Mouse (Mus musculus): ENCODE data around the gene Fzr1. TPM values are rescaled to one million over a fixed set of nuclear protein-coding genes. Genes with fewer than 3 reads are reported as not detected.

Gene Fzr1
- polyA plus RNA-seq, 2 experiments from 2014 or later = 12.3 to 16.4 TPM

DNA sequence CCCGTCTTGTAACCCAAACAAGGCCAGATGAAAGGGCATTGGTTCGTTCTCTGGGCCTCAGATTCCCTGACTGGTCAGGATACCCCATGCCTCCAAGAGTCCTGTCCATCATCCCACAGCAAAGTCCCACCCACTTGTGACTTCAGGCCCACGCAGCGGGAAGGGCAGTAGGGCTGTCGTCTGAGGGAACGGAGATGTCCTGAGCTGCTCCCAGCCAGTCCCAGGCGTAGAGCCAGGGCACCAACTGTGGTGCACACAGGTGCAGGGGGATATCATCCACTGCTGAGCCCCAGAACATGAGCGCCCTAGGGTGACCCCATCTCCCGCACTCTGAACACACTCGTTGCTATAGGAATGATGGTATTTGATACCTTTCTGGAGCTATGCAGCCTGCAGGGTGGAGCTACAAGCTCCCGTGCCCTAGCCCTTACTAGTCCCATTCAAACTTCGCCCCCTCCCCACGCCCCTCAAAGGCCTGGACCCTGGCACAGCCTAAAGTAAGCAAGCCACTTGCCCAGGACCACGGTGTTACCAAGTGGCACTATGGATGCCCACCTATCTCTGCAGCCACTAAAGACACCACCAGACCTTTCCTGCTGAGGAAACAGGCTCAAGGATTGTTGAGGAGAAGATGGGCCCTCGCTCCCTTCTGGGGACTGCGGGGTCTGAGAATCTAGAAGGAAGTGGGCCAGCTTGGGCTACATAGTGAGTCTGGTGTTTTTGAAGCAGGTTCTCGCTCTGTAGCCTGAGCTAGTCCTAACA is 37.4 kb upstream of the Fzr1 start:
- no peak for ATAC-seq

DNA sequence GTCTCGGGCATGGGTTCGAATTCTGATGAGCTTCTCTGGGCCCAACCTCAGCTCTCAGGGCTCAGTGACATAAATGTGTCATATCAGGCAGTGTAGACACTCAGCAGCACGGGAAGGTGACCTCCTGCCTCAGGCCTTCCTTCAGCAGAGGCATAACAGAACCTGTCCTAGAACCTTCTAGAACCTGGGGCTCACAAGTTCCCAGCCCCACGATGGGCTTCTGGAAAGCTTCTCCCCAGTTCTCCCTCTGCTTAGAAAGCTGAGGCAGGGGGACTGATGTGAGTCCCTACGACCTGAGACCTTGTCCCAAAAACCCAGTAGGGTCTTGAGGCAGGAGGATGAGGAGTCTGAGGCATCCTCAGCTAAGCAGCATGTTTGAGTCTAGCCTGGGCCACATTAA is 36.8 kb upstream of the Fzr1 start:
- no peak for ATAC-seq

DNA sequence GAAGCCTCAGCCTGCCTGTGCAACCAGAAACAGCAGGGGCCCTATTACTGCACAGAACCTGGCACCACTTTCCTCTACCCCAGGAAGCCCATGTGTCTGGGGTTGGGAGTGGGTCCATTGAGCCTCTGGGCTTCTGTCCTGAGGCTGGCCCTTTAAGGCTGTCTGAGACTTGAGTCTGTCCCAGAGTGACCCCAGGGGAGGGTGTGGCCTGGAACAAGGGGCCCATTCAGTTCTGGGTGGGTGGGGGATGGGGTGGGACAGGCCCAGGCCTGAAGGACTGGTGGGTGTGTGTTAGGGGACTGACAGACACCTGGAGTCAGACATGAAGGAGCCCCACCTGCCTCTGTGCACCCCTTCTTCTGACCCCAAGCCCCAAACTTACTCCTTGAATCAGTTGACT is 36.4 kb upstream of the Fzr1 start:
- ATAC-seq = no peak

DNA sequence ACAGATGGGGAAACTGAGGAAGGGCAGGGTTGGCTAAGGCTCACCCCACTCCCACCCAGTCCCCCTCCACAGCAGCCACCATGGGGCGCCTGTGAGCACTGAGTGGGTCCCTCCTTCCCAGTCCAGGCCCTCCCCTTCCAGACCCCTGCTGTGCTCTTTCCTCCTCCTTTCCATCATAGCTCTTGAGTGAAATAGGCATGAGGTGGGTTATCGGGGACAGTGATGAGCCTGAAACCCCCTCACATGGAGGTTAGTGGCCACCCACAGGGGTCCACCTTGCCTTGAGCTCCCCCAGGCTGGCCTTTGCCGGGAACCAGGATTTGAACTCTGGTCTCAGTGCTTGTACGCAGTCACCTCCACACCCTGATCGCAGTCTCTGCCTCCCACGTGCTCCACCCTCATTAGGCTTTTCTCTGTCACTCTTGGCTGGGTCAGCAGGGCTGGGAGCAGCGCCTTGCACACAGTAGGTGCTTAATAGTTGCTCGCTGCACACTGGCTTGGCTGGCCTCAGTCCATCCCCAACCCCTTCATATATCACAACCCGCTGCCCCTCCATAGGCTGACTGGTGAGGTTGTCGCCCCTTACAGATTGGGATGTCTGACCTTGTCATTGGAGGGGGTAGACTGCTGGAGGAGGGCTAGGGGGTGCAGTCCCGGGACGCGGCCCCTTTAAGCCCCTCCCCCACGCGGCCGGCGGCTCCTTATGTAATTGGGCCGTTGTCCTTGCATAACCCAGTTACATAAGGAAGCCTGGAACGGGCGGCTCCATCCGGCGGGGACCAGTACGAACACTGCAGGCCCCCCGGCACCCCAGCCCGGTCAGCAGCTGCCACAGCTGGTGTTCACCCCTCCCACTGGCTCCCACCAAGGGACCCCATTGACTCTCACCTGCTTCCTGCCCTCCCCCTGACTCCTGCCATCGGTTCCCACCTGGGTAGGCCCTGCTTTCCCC is 35.3 kb upstream of the Fzr1 start:
- ATAC-seq = no peak

- no peak for ATAC-seq
Observed at GRCm38 (mm10) chr10:81412586-81413309, 34.4 kb upstream of the Fzr1 start.

GRCm38 (mm10) chr10:81411471-81412400 is 33.4 kb upstream of the Fzr1 start:
- no peak for ATAC-seq

- ATAC-seq = no peak
Observed at GRCm38 (mm10) chr10:81410981-81411380, 32.7 kb upstream of the Fzr1 start.

- no peak for ATAC-seq
Observed at GRCm38 (mm10) chr10:81410350-81410749, 32.0 kb upstream of the Fzr1 start.

DNA sequence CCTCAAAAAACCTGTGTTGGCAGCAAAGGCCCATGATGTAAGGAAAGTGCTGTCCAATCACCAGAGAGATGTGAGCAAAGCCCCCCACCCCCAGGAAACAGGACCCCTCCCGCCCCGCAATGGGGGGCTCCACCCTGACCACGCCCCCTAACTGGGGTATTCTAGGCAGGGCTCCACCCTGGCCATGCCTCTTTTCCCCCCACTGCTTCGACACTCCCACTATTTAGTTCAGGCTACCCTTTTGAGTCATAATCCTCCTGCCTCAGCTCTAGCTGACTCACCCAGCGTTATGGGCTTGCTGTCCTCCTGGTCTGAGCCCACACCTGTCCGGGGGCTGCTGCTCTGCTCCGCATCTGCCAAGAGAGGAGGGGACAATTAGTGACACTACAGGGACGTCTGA is 31.0 kb upstream of the Fzr1 start:
- no peak for ATAC-seq

GRCm38 (mm10) chr10:81408871-81409291 is 30.6 kb upstream of the Fzr1 start:
- peak; percentile 36 for ATAC-seq

- ATAC-seq = no peak
Observed at GRCm38 (mm10) chr10:81408424-81408729, 30.1 kb upstream of the Fzr1 start.

DNA sequence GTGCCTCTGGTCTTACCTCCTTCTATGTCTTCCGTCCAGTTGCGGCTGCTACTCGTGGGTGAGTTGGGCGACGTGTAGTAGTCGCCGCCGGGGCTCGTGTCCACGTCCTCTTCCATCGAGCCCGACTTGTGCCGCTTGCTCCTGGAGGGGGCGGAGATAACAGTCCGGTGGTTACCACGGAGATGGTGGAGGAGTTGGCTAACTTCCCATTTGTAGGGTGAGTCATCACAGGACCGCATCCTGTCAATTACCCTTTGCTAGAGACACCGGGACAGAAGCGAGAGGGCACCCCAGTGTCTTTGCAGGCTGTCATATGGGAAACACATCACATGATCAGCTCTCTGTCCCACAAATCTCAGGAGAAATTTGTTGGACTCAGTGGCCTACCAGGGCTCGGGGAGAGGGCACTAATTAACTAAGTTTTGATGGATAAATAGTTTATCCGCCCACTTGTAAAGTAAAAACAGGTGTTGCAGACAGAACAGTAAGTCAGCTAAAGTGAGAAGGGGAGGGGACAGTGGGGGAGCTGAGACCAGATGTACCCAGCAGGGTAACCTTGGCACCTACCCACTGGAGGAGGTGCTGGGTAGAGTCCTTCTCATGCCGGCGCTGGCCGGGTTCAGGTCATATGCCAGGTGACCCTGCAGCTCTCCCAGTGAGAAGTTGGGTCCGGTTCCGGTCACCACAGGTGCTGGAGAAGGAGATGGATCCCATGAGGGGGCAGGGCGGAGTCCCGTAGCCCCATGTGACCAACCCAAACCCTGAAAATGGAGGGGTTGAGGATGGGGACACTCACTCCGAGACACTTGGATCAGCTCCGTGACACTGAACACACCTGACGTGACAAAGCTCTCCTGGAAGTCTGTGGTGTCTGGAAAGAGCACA is 29.5 kb upstream of the Fzr1 start:
- ATAC-seq = peak; percentile 89

DNA sequence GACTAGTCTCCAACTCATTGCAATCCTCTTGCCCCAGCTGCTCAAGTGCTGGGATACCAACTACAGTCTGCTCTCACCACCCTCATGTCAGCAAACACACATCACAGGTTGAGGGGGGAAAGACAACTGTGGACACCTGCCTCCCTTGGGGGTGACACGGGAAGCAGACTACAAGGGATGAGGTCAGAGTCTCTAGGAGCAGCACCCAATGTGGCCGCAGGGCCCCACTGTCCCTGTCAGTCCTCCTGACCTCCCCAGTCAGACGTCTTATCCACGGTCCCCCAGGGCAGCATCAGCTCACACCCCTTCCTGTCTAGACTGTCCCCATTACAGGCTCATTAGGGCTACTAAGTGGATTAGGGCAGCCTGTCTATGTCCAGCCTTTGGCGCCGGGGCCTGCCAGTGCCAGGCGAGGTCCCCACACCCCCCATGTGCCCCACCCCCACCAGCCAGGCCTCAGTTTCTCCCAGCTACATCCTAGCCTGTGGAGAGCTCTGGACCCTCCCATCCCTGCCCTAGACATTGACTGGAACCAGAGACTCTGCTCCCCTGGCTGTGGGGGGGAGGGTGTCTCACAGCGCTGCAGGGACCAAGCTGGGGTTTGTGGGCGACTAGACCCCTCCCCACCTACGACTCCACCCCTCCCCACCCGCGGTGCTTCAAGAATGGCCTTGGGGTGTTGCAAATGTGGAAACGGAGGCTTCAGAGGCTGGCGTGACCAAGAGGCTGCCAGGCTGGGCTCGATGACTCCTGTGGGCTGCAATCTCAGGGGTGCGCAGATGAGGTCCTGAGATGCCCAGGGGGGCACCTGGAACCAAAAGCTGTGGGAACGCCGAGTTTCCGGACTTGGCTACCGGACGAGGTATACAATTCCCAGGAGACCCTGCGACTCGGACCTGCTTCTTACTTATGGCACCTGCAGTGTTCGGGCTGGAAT is 28.5 kb upstream of the Fzr1 start:
- ATAC-seq = no peak

GRCm38 (mm10) chr10:81405588-81406201 is 27.4 kb upstream of the Fzr1 start:
- ATAC-seq = peak; percentile 25

DNA sequence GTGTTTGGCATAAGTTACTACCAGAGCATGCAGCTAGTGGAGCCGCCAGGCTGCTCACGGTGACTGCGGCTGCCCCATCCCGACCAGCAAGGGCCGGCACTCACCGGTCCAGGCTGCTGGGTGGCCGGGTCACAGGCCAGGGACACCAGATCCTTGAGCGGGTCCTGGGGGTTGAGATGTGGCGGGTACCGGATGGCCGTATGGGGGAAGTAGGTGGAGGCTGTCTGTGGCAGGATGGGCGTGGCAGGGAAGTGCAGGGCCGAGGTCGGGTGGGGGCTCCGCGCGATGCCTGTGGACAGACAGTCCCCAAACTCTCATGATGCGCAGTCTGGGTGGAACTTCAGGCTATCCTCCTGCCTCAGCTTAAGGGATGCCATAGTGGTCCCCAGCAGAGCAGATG is 26.4 kb upstream of the Fzr1 start:
- ATAC-seq = no peak

GRCm38 (mm10) chr10:81404082-81404481 is 25.8 kb upstream of the Fzr1 start:
- ATAC-seq = no peak

DNA sequence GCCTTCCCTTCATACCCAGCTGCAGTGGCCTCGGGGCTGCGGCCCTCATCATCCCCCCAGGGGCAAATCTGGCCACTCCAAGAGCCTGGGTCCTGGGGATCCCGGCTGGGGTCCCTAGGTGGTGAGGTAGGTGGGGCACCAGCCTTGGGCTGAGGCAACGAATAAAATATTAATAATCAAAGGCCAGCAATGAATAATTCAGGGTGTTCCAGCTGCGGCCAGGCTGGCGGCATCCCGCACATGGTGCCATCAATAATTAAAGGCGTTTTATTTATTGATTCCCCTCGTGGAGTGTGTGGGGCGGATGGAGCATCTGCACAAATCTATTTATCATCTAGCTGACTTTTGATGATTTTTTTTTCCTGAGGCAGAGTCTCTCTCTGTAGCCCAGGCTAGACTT is 25.2 kb upstream of the Fzr1 start:
- no peak for ATAC-seq

DNA sequence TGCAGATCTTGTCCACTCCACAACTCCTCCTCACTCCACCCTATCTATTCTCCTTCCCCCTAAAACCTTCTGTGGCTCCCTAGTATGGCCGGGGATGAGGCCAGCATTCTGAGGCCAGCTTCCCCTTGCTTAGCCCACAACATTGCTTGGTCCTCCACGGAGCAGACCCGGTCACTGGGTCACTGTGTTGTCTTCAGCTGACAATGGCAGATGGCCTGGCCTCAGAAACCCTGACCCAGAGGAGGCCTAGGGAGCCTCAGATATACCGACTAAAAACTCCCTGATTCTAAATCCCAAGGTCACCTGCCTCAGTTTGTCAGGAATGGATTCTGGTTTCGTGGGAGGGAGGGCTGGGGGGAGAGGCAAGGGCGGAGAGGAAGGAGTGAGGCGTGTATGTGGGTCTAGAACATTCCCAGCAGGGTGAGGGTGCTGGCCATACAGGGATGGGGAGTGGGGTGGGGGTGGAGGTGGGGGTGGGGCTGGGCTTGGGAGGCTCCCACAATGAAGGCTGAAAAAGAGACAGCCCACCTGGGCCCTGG is 24.0 kb upstream of the Fzr1 start:
- ATAC-seq = no peak
